Mouse (Mus musculus): Measurements from ENCODE around the gene Krtap7-1. TPM values are rescaled to one million over a fixed set of nuclear protein-coding genes. Genes with fewer than 3 reads are reported as not detected.

The Krtap7-1 gene
- not detected in 2 replicates for polyA plus RNA-seq (2015; fragmentation: Nextera tagmentation; extraction: Ambion mirVana)

- Histone ChIP-seq H3K4me2 (replicated peaks) (no peak within 1 kb of the TSS), H3K27ac (no peak within 1 kb of the TSS), H3K9ac (no peak within 1 kb of the TSS), H3K9me3 (no peaks in the 10 kb centered on the region), H3K36me3 (no peaks in the 10 kb centered on the region), H3K27me3 (no peaks in the 10 kb centered on the region), H3K4me1 (no peaks in the 10 kb centered on the region), H3K4me3 (no peak within 1 kb of the TSS)
- ATAC-seq (ENCODE audit: low FRiP score, low read depth) = no peak
- 84% methylated on average over 4 of the region's 4 CpGs for WGBS
Observed at GRCm38 (mm10) chr16:89508223-89508622, at the start of gene Krtap7-1. TSS of gene Krtap7-1 (minus strand) at chr16:89508323.

- Histone ChIP-seq H3K9ac (no peak overlapping the region), H3K27ac (no peak overlapping the region), H3K27me3 (no peaks in the 10 kb centered on the region), H3K9me3 (no peaks in the 10 kb centered on the region), H3K4me3 (no peak overlapping the region), H3K4me1 (no peaks in the 10 kb centered on the region), H3K36me3 (no peaks in the 10 kb centered on the region), H3K4me2 (replicated peaks) (no peak overlapping the region)
- ATAC-seq (ENCODE audit: low FRiP score, low read depth) = no peak
Observed at GRCm38 (mm10) chr16:89550298-89550697, 42.2 kb upstream of the Krtap7-1 start.

GRCm38 (mm10) chr16:89538031-89538484 lies 29.9 kb upstream of the Krtap7-1 start:
- H3K4me1 ChIP-seq = no peaks in the 10 kb centered on the region
- no peaks in the 10 kb centered on the region for H3K9me3 ChIP-seq
- no peak overlapping the region for H3K4me2 ChIP-seq (replicated peaks)
- H3K36me3 ChIP-seq = no peaks in the 10 kb centered on the region
- no peak overlapping the region for H3K4me3 ChIP-seq
- 83% methylated on average over 5 of the region's 5 CpGs for WGBS
- no peak overlapping the region for H3K9ac ChIP-seq
- H3K27ac ChIP-seq = no peak overlapping the region
- H3K27me3 ChIP-seq = no peaks in the 10 kb centered on the region
- no peak for ATAC-seq (ENCODE audit: low FRiP score, low read depth)

GRCm38 (mm10) chr16:89537349-89537748 lies 29.2 kb upstream of the Krtap7-1 start:
- Histone ChIP-seq H3K27ac (no peak overlapping the region), H3K4me1 (no peaks in the 10 kb centered on the region), H3K9ac (no peak overlapping the region), H3K36me3 (no peaks in the 10 kb centered on the region), H3K27me3 (no peaks in the 10 kb centered on the region), H3K4me3 (no peak overlapping the region), H3K9me3 (no peaks in the 10 kb centered on the region), H3K4me2 (replicated peaks) (no peak overlapping the region)
- WGBS = 86% methylated on average over 6 of the region's 6 CpGs
- no peak for ATAC-seq (ENCODE audit: low FRiP score, low read depth)

- Histone ChIP-seq H3K9me3 (no peaks in the 10 kb centered on the region), H3K4me1 (peaks cover 8% of the 10 kb centered on the region; the same call in 1 of the 2 replicates), H3K36me3 (no peaks in the 10 kb centered on the region), H3K27me3 (no peaks in the 10 kb centered on the region), H3K9ac (no peak overlapping the region), H3K4me3 (no peak overlapping the region), H3K4me2 (replicated peaks) (no peak overlapping the region), H3K27ac (no peak overlapping the region)
- ATAC-seq (ENCODE audit: low FRiP score, low read depth) = no peak
- WGBS = 40% methylated on average over 7 of the region's 7 CpGs
Observed at GRCm38 (mm10) chr16:89530547-89530946, 22.4 kb upstream of the Krtap7-1 start.

GRCm38 (mm10) chr16:89529846-89530245 lies 21.7 kb upstream of the Krtap7-1 start:
- WGBS = 56% methylated on average over 7 of the region's 7 CpGs
- no peaks in the 10 kb centered on the region for H3K9me3 ChIP-seq
- H3K4me2 ChIP-seq (replicated peaks) = no peak overlapping the region
- no peak overlapping the region for H3K9ac ChIP-seq
- H3K4me3 ChIP-seq = no peak overlapping the region
- H3K27ac ChIP-seq = no peak overlapping the region
- H3K4me1 ChIP-seq = peaks cover 8% of the 10 kb centered on the region; the same call in 1 of the 2 replicates
- no peaks in the 10 kb centered on the region for H3K36me3 ChIP-seq
- ATAC-seq (ENCODE audit: low FRiP score, low read depth) = no peak
- no peaks in the 10 kb centered on the region for H3K27me3 ChIP-seq

GRCm38 (mm10) chr16:89528380-89528779 lies 20.3 kb upstream of the Krtap7-1 start:
- Histone ChIP-seq H3K4me3 (no peak overlapping the region), H3K9ac (no peak overlapping the region), H3K27ac (no peak overlapping the region), H3K27me3 (no peaks in the 10 kb centered on the region), H3K4me1 (peaks cover 8% of the 10 kb centered on the region; the same call in 1 of the 2 replicates), H3K9me3 (no peaks in the 10 kb centered on the region), H3K4me2 (replicated peaks) (no peak overlapping the region), H3K36me3 (no peaks in the 10 kb centered on the region)
- 80% methylated on average over 3 of the region's 3 CpGs for WGBS
- no peak for ATAC-seq (ENCODE audit: low FRiP score, low read depth)

- no peak for ATAC-seq (ENCODE audit: low FRiP score, low read depth)
- Histone ChIP-seq H3K9me3 (no peaks in the 10 kb centered on the region), H3K36me3 (no peaks in the 10 kb centered on the region), H3K4me3 (no peak overlapping the region), H3K4me2 (replicated peaks) (no peak overlapping the region), H3K27me3 (no peaks in the 10 kb centered on the region), H3K4me1 (no peaks in the 10 kb centered on the region), H3K27ac (no peak overlapping the region), H3K9ac (no peak overlapping the region)
- 93% methylated on average over 4 of the region's 4 CpGs for WGBS
Observed at GRCm38 (mm10) chr16:89520996-89521395, 12.9 kb upstream of the Krtap7-1 start.

- 85% methylated on average over 2 of the region's 2 CpGs for whole genome bisulfite sequencing
- Histone ChIP-seq H3K4me3 (no peak overlapping the region), H3K9me3 (no peaks in the 10 kb centered on the region), H3K9ac (no peak overlapping the region), H3K4me2 (replicated peaks) (no peak overlapping the region), H3K36me3 (no peaks in the 10 kb centered on the region), H3K27ac (no peak overlapping the region), H3K27me3 (no peaks in the 10 kb centered on the region), H3K4me1 (no peaks in the 10 kb centered on the region)
- ATAC-seq (ENCODE audit: low FRiP score, low read depth) = no peak
Observed at GRCm38 (mm10) chr16:89520555-89520954, 12.4 kb upstream of the Krtap7-1 start.

- no peak overlapping the region for H3K4me3 ChIP-seq
- no peak overlapping the region for H3K27ac ChIP-seq
- H3K9ac ChIP-seq = no peak overlapping the region
- peak; percentile 52 for ATAC-seq (ENCODE audit: low FRiP score, low read depth)
- H3K36me3 ChIP-seq = no peaks in the 10 kb centered on the region
- WGBS = 58% methylated on average over 6 of the region's 6 CpGs
- H3K4me2 ChIP-seq (replicated peaks) = no peak overlapping the region
- H3K9me3 ChIP-seq = no peaks in the 10 kb centered on the region
- H3K4me1 ChIP-seq = no peaks in the 10 kb centered on the region
- no peaks in the 10 kb centered on the region for H3K27me3 ChIP-seq
Observed at GRCm38 (mm10) chr16:89520091-89520490, 12.0 kb upstream of the Krtap7-1 start.

- Histone ChIP-seq H3K4me3 (no peak overlapping the region), H3K9ac (no peak overlapping the region), H3K9me3 (no peaks in the 10 kb centered on the region), H3K36me3 (no peaks in the 10 kb centered on the region), H3K4me1 (no peaks in the 10 kb centered on the region), H3K27ac (no peak overlapping the region), H3K27me3 (no peaks in the 10 kb centered on the region), H3K4me2 (replicated peaks) (no peak overlapping the region)
- no peak for ATAC-seq (ENCODE audit: low FRiP score, low read depth)
- 60% methylated on average over 9 of the region's 9 CpGs for WGBS
Observed at GRCm38 (mm10) chr16:89517635-89518034, 9.5 kb upstream of the Krtap7-1 start.

GRCm38 (mm10) chr16:89513431-89513830 lies 5.3 kb upstream of the Krtap7-1 start:
- Histone ChIP-seq H3K4me2 (replicated peaks) (no peak overlapping the region), H3K4me1 (no peaks in the 10 kb centered on the region), H3K9me3 (no peaks in the 10 kb centered on the region), H3K4me3 (no peak overlapping the region), H3K27ac (no peak overlapping the region), H3K36me3 (no peaks in the 10 kb centered on the region), H3K9ac (no peak overlapping the region), H3K27me3 (no peaks in the 10 kb centered on the region)
- 80% methylated on average over 7 of the region's 7 CpGs for WGBS
- no peak for ATAC-seq (ENCODE audit: low FRiP score, low read depth)

GRCm38 (mm10) chr16:89503571-89503970 lies 4.6 kb downstream of the Krtap7-1 start:
- H3K9me3 ChIP-seq = no peaks in the 10 kb centered on the region
- H3K36me3 ChIP-seq = no peaks in the 10 kb centered on the region
- no peak for ATAC-seq (ENCODE audit: low FRiP score, low read depth)
- H3K9ac ChIP-seq = no peak overlapping the region
- no peaks in the 10 kb centered on the region for H3K27me3 ChIP-seq
- no peaks in the 10 kb centered on the region for H3K4me1 ChIP-seq
- 77% methylated on average over 2 of the region's 2 CpGs for WGBS
- no peak overlapping the region for H3K27ac ChIP-seq
- H3K4me3 ChIP-seq = no peak overlapping the region
- no peak overlapping the region for H3K4me2 ChIP-seq (replicated peaks)
